Mouse (Mus musculus): ENCODE measurements at regions not wholly inside any gene's neighbourhood (a gene's known extent, or its start where the extent isn't known, plus 50 kb on each side); places are given as distances from the start of the nearest gene placed in this dataset.

GRCm38 (mm10) chr8:34756916-34757315, 645.4 kb upstream of the Gm10131 start:
- Histone ChIP-seq H3K27me3 (ENCODE audit: control insufficient read depth in 1 of 2, insufficient read depth in 2 of 2, low read length in 2 of 2) (no peaks in the 10 kb centered on the region), H3K27ac (ENCODE audit: control insufficient read depth, low read depth, low read length) (no peak overlapping the region), H3K4me1 (ENCODE audit: control insufficient read depth in 1 of 2, insufficient read depth in 2 of 2, low read length in 2 of 2) (no peaks in the 10 kb centered on the region)

DNA sequence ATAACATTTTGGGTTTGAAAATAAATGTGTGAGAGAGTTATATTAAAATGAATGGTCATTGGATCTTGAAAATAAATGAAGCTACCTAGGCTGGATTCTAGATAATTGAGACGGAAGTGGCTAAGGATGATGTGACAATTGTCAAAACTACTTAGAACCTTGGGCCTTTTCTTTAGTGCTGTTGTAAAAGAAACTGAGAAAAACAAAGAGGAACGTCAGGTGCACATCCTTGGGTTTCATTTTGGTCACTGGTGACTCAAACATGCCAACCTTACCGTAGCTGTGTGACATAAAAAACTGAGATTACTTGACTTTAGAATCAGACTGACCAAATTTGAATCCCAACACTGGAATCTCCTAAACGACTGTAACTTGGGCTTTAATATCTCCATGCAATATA, 644.6 kb upstream of the Gm10131 start:
- Histone ChIP-seq H3K4me3 (ENCODE audit: control insufficient read depth in 1 of 2, insufficient read depth in 1 of 2, low read depth in 2 of 2, low read length in 2 of 2) (no peak overlapping the region), H3K79me2 (ENCODE audit: control insufficient read depth, insufficient read depth, low read length, poor library complexity) (no peaks in the 10 kb centered on the region), H3K27ac (ENCODE audit: control insufficient read depth, low read depth, low read length) (no peak overlapping the region), H3K9ac (ENCODE audit: control insufficient read depth, low read depth, low read length, poor library complexity, severe bottlenecking) (no peak overlapping the region), H3K36me3 (ENCODE audit: control insufficient read depth in 1 of 2, insufficient read depth in 2 of 2, low read length in 2 of 2) (no peaks in the 10 kb centered on the region), H3K27me3 (ENCODE audit: control insufficient read depth in 1 of 2, insufficient read depth in 2 of 2, low read length in 2 of 2) (no peaks in the 10 kb centered on the region), H3K9me3 (replicated peaks; ENCODE audit: insufficient read depth, low read length) (no peaks in the 10 kb centered on the region), H3K4me1 (ENCODE audit: control insufficient read depth in 1 of 2, insufficient read depth in 2 of 2, low read length in 2 of 2) (no peaks in the 10 kb centered on the region)
- TF ChIP-seq ZNF384 (IDR thresholded peaks at IDR 0.05; ENCODE audit: low read depth, low read length) (no peak), UBTF (IDR thresholded peaks at IDR 0.05; ENCODE audit: borderline replicate concordance, insufficient read depth, low read depth, low read length) (no peak), NELFE (IDR thresholded peaks at IDR 0.05; ENCODE audit: low read depth, low read length) (no peak), MAFK (IDR thresholded peaks at IDR 0.05; ENCODE audit: borderline replicate concordance, low read depth, low read length) (no peak), ZMIZ1 (IDR thresholded peaks at IDR 0.05; ENCODE audit: low read depth, low read length) (no peak), TCF12 (IDR thresholded peaks at IDR 0.05; ENCODE audit: low read depth, low read length) (no peak), POLR2AphosphoS5 (IDR thresholded peaks at IDR 0.05; ENCODE audit: borderline replicate concordance, low read depth, low read length) (no peak), SIN3A (IDR thresholded peaks at IDR 0.05; ENCODE audit: low read length) (no peak), BHLHE40 (IDR thresholded peaks at IDR 0.05; ENCODE audit: borderline replicate concordance, low read depth, low read length) (no peak), HCFC1 (IDR thresholded peaks at IDR 0.05; ENCODE audit: low read depth, low read length) (no peak), CHD1 (IDR thresholded peaks at IDR 0.05; ENCODE audit: low read depth, low read length) (no peak)
- no peak for DNase-seq (ENCODE audit: low read depth, low spot score)

More at GRCm38 (mm10) chr8:34756916-34757315, 645.4 kb upstream of the Gm10131 start:
- H3K36me3 ChIP-seq (ENCODE audit: control insufficient read depth in 1 of 2, insufficient read depth in 2 of 2, low read length in 2 of 2), result no peaks in the 10 kb centered on the region
- no peak for TF ChIP-seq POLR2AphosphoS5 (IDR thresholded peaks at IDR 0.05; ENCODE audit: borderline replicate concordance, low read depth, low read length)
- TF ChIP-seq RAD21 (IDR thresholded peaks at IDR 0.05; ENCODE audit: low read depth, low read length), result no peak
- no peak for TF ChIP-seq JUND (IDR thresholded peaks at IDR 0.05; ENCODE audit: low read depth, low read length)
- no peak for TF ChIP-seq MXI1 (IDR thresholded peaks at IDR 0.05; ENCODE audit: low read depth, low read length)
- TF ChIP-seq GABPA (IDR thresholded peaks at IDR 0.05; ENCODE audit: low read depth, low read length), result no peak
- TF ChIP-seq POLR2AphosphoS2 (IDR thresholded peaks at IDR 0.05; ENCODE audit: low read length), result no peak
- TF ChIP-seq NRF1 (IDR thresholded peaks at IDR 0.05; ENCODE audit: insufficient read depth, low read depth, low read length, poor library complexity, severe bottlenecking), result no peak
- TF ChIP-seq USF1 (IDR thresholded peaks at IDR 0.05; ENCODE audit: low read depth, low read length), result no peak
- TF ChIP-seq MYB (IDR thresholded peaks at IDR 0.05; ENCODE audit: low read depth, low read length), result no peak
- TF ChIP-seq EP300 (IDR thresholded peaks at IDR 0.05; ENCODE audit: low read depth in 1 of 2, low read length in 2 of 2), result no peak
- TF ChIP-seq CHD1 (IDR thresholded peaks at IDR 0.05; ENCODE audit: low read depth, low read length), result no peak
- DNase-seq (ENCODE audit: low read depth, low spot score), result no peak
- no peak overlapping the region for H3K4me3 ChIP-seq (ENCODE audit: control insufficient read depth in 1 of 2, insufficient read depth in 1 of 2, low read depth in 2 of 2, low read length in 2 of 2)
- H3K79me2 ChIP-seq (ENCODE audit: control insufficient read depth, insufficient read depth, low read length, poor library complexity), result no peaks in the 10 kb centered on the region
- no peak overlapping the region for H3K9ac ChIP-seq (ENCODE audit: control insufficient read depth, low read depth, low read length, poor library complexity, severe bottlenecking)
- H3K9me3 ChIP-seq (replicated peaks; ENCODE audit: insufficient read depth, low read length), result no peaks in the 10 kb centered on the region

All from MEL (cell line).